In genomic region chr2:167048698-167049358, GRCm38 (mm10) we compare ENCODE assay signal across 26 mouse cellular contexts. TPM values are rescaled to one million over a fixed set of nuclear protein-coding genes. Genes with fewer than 3 reads are reported as not detected.
DNase-seq lines count a peak whose midpoint lies in the region; ATAC-seq and TF ChIP-seq lines count a peak whose summit lies in the region.
"Had no signal": no experiment of that assay in that cellular context is flagged by ENCODE, and none has a peak within 500 bp of the region (broad histone marks: within the 10 kb centered on the region; RNA-seq: fewer than 3 reads in every experiment).

No protein-coding gene starts in this region.

- no peak overlapping the region for H3K4me3 ChIP-seq in heart, embryonic 14.5 days (ENCODE audit: control insufficient read depth in 1 of 2, insufficient read depth in 1 of 2, low read depth in 1 of 2, low read length in 2 of 2)
- H3K4me3 ChIP-seq in testis, adult 2 months (ENCODE audit: control insufficient read depth, low read depth, low read length), result no peak overlapping the region
- no peak overlapping the region for H3K4me3 ChIP-seq in stomach, embryonic 14.5 days (ENCODE audit: low read depth, low read length)
- H3K4me3 ChIP-seq: left cerebral cortex, adult 2 months; liver, embryonic 13.5 days; megakaryocyte, embryonic 14.5 days; midbrain, embryonic 13.5 days had no signal

- TF ChIP-seq CTCF in testis, adult 2 months (IDR thresholded peaks at IDR 0.05; ENCODE audit: control insufficient read depth, insufficient read depth, insufficient replicate concordance, low read depth, low read length), result no peak

- H3K27ac ChIP-seq in heart, embryonic 14.5 days (replicated peaks in 1 of 2; ENCODE audit: control insufficient read depth in 1 of 2, insufficient read depth in 1 of 2, low read depth in 2 of 2, low read length in 2 of 2), result peak overlapping the region; percentile 75 to 80
- peak overlapping the region; percentile 68 for H3K27ac ChIP-seq in testis, adult 2 months (ENCODE audit: control insufficient read depth, insufficient read depth, low read depth, low read length)
- peak overlapping the region; percentile 50; the same call in 1 of the 2 replicates for H3K27ac ChIP-seq in stomach, embryonic 14.5 days (ENCODE audit: low read length)
- H3K27ac ChIP-seq: hindbrain, embryonic 14.5 days; left cerebral cortex, adult 2 months; midbrain, embryonic 13.5 days had no signal

- peaks cover 8 to 21% of the 10 kb centered on the region in 2 experiments for H3K4me1 ChIP-seq in heart, embryonic 14.5 days (ENCODE audit: control insufficient read depth in 2 of 2, insufficient read depth in 2 of 2, low read length in 2 of 2)
- H3K4me1 ChIP-seq in testis, adult 2 months (ENCODE audit: control insufficient read depth, insufficient read depth, low read length), result no peaks in the 10 kb centered on the region; the same call in 1 of the 2 replicates
- H3K4me1 ChIP-seq in stomach, embryonic 14.5 days (ENCODE audit: control insufficient read depth, insufficient read depth, low read length), result no peaks in the 10 kb centered on the region

- 52% methylated on average over 8 of the region's 8 CpGs for WGBS in heart, embryonic 14.5 days
- 77% methylated on average over 8 of the region's 8 CpGs for WGBS in stomach, embryonic 14.5 days

- 0 out of 2 replicates have a peak overlapping the region, but pooled peaks have one; percentile 2 for H3K4me2 ChIP-seq in heart, embryonic 14.5 days (ENCODE audit: low read length)
- no peak overlapping the region for H3K4me2 ChIP-seq in stomach, embryonic 14.5 days (replicated peaks; ENCODE audit: low read depth, low read length)
- H3K4me2 ChIP-seq: hindbrain, embryonic 14.5 days; liver, embryonic 13.5 days; midbrain, embryonic 13.5 days had no signal

- H3K27me3 ChIP-seq in heart, embryonic 14.5 days (ENCODE audit: control insufficient read depth, insufficient read depth, low read length), result no peaks in the 10 kb centered on the region
- H3K27me3 ChIP-seq in testis, adult 2 months (ENCODE audit: control insufficient read depth, insufficient read depth, low read length), result no peaks in the 10 kb centered on the region
- no peaks in the 10 kb centered on the region for H3K27me3 ChIP-seq in stomach, embryonic 14.5 days (ENCODE audit: control insufficient read depth, insufficient read depth, low read length)
- H3K27me3 ChIP-seq: CH12.LX; liver, embryonic 13.5 days; megakaryocyte, embryonic 14.5 days; midbrain, embryonic 13.5 days had no signal

- H3K36me3 ChIP-seq in heart, embryonic 14.5 days (ENCODE audit: control insufficient read depth, insufficient read depth, low read length), result peaks cover 76% of the 10 kb centered on the region
- H3K36me3 ChIP-seq in testis, adult 2 months (ENCODE audit: control insufficient read depth, insufficient read depth, low read length), result peaks cover 14% of the 10 kb centered on the region
- H3K36me3 ChIP-seq in stomach, embryonic 14.5 days (ENCODE audit: control insufficient read depth, insufficient read depth, low read length), result peaks cover 47% of the 10 kb centered on the region

- no peaks in the 10 kb centered on the region for H3K9me3 ChIP-seq in heart, embryonic 14.5 days (ENCODE audit: control insufficient read depth, low read length)
- H3K9me3 ChIP-seq in stomach, embryonic 14.5 days (ENCODE audit: control insufficient read depth, low read depth, low read length), result no peaks in the 10 kb centered on the region
- H3K9me3 ChIP-seq: liver, embryonic 13.5 days; megakaryocyte, embryonic 14.5 days; midbrain, embryonic 13.5 days had no signal

- peak; percentile 68 for ATAC-seq in heart, embryonic 14.5 days (ENCODE audit: insufficient number of reproducible peaks, insufficient read depth, low FRiP score, low read depth)
- ATAC-seq in stomach, embryonic 14.5 days (ENCODE audit: insufficient number of reproducible peaks, insufficient read depth, low FRiP score, low read depth), result no peak; the same call in 1 of the 2 replicates
- ATAC-seq: forebrain, postnatal 0 days; inflammation-experienced regulatory T-cells, adult 6 months; midbrain, embryonic 13.5 days had no signal

- TF ChIP-seq POLR2A in testis, adult 2 months (IDR thresholded peaks at IDR 0.05; ENCODE audit: control insufficient read depth, low read depth, low read length), result peak; percentile 38; the same call in 1 of the 2 replicates

- DNase-seq in heart, adult 18-20 months, result no peak
- no peak for DNase-seq in testis, postnatal 10 days (ENCODE audit: low spot score)
- DNase-seq in frontal cortex, postnatal 14 days (ENCODE audit: low spot score in 2 of 2), result no peak
- DNase-seq in lung, postnatal 14 days, result no peak
- DNase-seq: B cell, adult 2 months; cerebellum, adult 11-12 months; cerebellum, postnatal 14 days; forebrain, postnatal 0 days; gastrocnemius, postnatal 25 days; heart, postnatal 10 days; kidney, adult 8-10 months; kidney, postnatal 10 days; liver, embryonic 13.5 days; lung, adult 2 months; lung, postnatal 36 days; right cerebral cortex, postnatal 14 days; spleen, adult 18-20 months had no signal

- peak overlapping the region; percentile 53 for H3K9ac ChIP-seq in heart, embryonic 14.5 days (ENCODE audit: low read length)
- no peak overlapping the region for H3K9ac ChIP-seq in stomach, embryonic 14.5 days (replicated peaks; ENCODE audit: low read depth, low read length)
- H3K9ac ChIP-seq: forebrain, postnatal 0 days; hindbrain, embryonic 14.5 days; liver, embryonic 13.5 days; midbrain, embryonic 13.5 days had no signal

RNA-seq across cellular contexts. Expression of gene Znfx1, which starts 14.0 kb away (rescaled TPM):
- polyA plus RNA-seq in heart, embryonic 14.5 days (2014; fragmentation: Nextera tagmentation; extraction: Ambion mirVana), result 7.8 TPM in 2 replicates
- total RNA-seq in heart, adult 18-20 months (2021), result 10 to 100 TPM; 40.6 to 45.6 TPM
- 42.7 and 43.3 TPM in 2 replicates for polyA plus RNA-seq in testis, adult 2 months (2012; rRNA removed)
- polyA plus RNA-seq in stomach, embryonic 14.5 days (2014; fragmentation: Nextera tagmentation; extraction: Ambion mirVana), result 6.7 TPM in 2 replicates

RNA-seq across cellular contexts. Expression of gene Ddx27, which starts 33.8 kb away (rescaled TPM):
- polyA plus RNA-seq in heart, embryonic 14.5 days (2014; fragmentation: Nextera tagmentation; extraction: Ambion mirVana), result 22.2 and 23.0 TPM in 2 replicates
- 10 to 100 TPM in 1 of 2 experiments, 1 to 10 TPM in 1; 9.8 to 10.1 TPM for total RNA-seq in heart, adult 18-20 months (2021)
- polyA plus RNA-seq in testis, adult 2 months (2012; rRNA removed), result 17.5 and 19.1 TPM in 2 replicates
- 38.2 and 45.3 TPM in 2 replicates for polyA plus RNA-seq in stomach, embryonic 14.5 days (2014; fragmentation: Nextera tagmentation; extraction: Ambion mirVana)

RNA-seq across cellular contexts. Expression of gene Stau1, which starts 52.7 kb away (rescaled TPM):
- 53.4 and 53.6 TPM in 2 replicates for polyA plus RNA-seq in heart, embryonic 14.5 days (2014; fragmentation: Nextera tagmentation; extraction: Ambion mirVana)
- total RNA-seq in heart, adult 18-20 months (2021), result 10 to 100 TPM; 40.5 to 45.5 TPM
- polyA plus RNA-seq in testis, adult 2 months (2012; rRNA removed), result 20.9 and 21.7 TPM in 2 replicates
- polyA plus RNA-seq in stomach, embryonic 14.5 days (2014; fragmentation: Nextera tagmentation; extraction: Ambion mirVana), result 81.9 and 82.3 TPM in 2 replicates
